Mouse (Mus musculus): ENCODE data around the gene Arf3. TPM values are rescaled to one million over a fixed set of nuclear protein-coding genes. Genes with fewer than 3 reads are reported as not detected.

Arf3 gene
- polyA plus RNA-seq (2015; fragmentation: Illumina TruSeq; extraction: RNeasy Lipid Tissue Mini Kit (QIAGEN cat#74804); ENCODE audit: insufficient read depth, low replicate concordance): 82.2 TPM

DNA sequence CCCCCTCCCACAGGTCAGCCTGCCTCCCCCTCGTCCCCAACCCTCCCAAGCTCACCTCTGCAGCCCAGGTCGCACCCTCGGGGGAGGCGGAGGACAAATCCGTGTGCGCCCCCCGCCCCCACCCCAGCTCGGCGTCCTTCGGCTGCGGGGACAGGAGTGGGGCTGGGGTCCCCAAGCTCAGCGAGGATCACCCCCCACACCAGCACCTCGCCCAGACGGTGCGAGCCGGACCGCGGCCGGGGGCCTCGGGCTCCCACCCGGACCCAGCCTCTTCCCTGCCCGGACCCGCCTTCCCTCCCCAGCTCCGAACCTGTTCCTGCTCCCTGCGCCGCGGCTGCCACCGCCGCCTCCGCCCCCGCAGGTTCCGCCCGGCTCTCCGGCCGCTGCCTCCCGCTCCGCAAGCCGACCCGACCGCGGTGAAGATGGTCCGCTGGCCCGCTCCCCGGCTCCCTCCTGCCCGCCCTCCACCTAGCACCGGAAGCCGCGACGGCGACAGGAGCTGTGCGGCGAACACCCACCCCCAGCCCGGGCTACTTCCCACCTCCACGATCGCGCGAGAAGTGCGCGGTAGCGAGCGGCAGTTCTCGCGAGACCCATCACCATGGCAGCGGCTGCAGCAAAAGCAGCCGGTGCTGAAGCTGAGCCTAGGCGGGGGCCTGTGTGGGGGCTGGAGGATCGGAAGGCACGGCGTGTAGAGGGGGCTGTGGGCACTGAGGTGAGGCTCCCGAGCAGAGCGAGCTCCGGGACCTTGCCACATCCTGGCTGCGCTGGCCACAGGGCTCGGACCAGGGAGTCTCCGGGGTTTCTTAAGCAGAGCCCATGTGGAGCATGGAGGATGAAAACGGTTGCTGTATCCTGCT is at the start of gene Arf3:
Arf3 (minus strand) TSS at position 545 of the 860 bp plus-strand sequence.

DNA sequence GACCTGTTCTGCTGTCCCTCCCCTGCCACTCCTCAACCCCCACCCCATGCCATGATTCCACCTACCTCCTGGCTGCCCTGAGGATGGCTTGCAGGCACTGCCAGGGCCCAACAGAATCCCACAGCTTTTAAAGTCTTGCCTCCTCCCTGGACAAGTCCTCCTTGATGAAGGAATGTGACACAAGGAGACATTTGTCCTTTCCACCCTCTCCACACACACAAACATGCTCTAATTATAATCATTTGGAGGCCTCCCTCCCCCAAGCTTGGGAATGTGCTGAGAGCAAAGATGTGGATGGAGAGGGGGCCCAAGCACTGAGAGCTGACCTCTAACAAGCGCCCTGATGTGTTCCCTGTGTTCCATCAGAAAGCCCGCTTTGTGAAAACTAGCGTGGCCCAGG is 46.4 kb upstream of the Arf3 start, which contains the start of gene Ddn:
Ddn (minus strand) TSS at position 101 of the 400 bp plus-strand sequence.

GRCm38 (mm10) chr15:98789661-98790535 is 26.9 kb upstream of the Arf3 start, which contains the start of gene Wnt1:
Gene Wnt1 (plus strand): TSS chr15:98789857.

GRCm38 (mm10) chr15:98777762-98778161 is 14.7 kb upstream of the Arf3 start, which contains the start of gene Wnt10b:
Gene Wnt10b (minus strand): TSS chr15:98778150.

GRCm38 (mm10) chr15:98727443-98728321 is 35.3 kb downstream of the Arf3 start, which contains the start of gene Fkbp11:
Gene Fkbp11 (minus strand): TSS chr15:98728198.

DNA sequence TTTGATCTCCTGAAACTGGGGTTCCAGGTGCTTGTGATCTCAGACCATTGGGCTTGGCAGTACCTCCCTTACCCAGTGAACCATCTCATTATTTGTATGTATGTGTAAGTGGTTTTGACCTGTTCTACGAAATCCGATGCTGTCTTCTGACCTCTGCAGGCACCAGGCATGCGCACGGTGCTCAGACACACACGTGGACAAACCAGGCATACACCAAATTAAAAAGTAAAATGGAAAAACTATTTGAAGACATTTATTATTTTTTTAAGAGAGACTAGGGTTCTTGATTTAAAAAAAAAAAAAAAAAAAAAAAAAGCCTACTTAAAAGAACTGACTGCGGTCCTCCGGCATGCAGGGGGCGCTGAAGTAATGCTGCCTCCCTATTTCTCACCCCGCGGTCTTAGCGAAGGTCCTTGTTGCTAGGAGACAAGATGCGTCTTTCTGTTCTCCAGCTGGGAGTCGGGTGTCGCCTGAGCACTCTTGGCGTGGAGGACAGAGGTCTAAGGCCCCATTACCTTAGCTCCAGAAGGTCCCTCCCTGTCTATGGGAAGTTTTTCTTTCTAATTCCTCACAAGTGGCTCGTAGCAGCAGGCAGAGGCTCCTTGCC is 55.1 kb downstream of the Arf3 start, which contains the start of gene Ccdc65:
Ccdc65 (plus strand) TSS at position 442 of the 607 bp plus-strand sequence.

Other genes starting within 250 kb of the Arf3 start
- 76.0 TPM for gene Kansl2, start 228.9 kb downstream of the Arf3 start, polyA plus RNA-seq (2015; fragmentation: Illumina TruSeq; extraction: RNeasy Lipid Tissue Mini Kit (QIAGEN cat#74804); ENCODE audit: insufficient read depth, low replicate concordance)
- gene Ccnt1, start 192.3 kb downstream of the Arf3 start, polyA plus RNA-seq (2015; fragmentation: Illumina TruSeq; extraction: RNeasy Lipid Tissue Mini Kit (QIAGEN cat#74804); ENCODE audit: insufficient read depth, low replicate concordance): 72.8 TPM
- not detected for gene 4930415O20Rik, start 192.2 kb downstream of the Arf3 start, polyA plus RNA-seq (2015; fragmentation: Illumina TruSeq; extraction: RNeasy Lipid Tissue Mini Kit (QIAGEN cat#74804); ENCODE audit: insufficient read depth, low replicate concordance)
- gene Adcy6, start 153.1 kb downstream of the Arf3 start, polyA plus RNA-seq (2015; fragmentation: Illumina TruSeq; extraction: RNeasy Lipid Tissue Mini Kit (QIAGEN cat#74804); ENCODE audit: insufficient read depth, low replicate concordance): 13.1 TPM
- gene Cacnb3, start 132.4 kb downstream of the Arf3 start, polyA plus RNA-seq (2015; fragmentation: Illumina TruSeq; extraction: RNeasy Lipid Tissue Mini Kit (QIAGEN cat#74804); ENCODE audit: insufficient read depth, low replicate concordance): 7.6 TPM
- gene Ddx23, start 100.3 kb downstream of the Arf3 start, polyA plus RNA-seq (2015; fragmentation: Illumina TruSeq; extraction: RNeasy Lipid Tissue Mini Kit (QIAGEN cat#74804); ENCODE audit: insufficient read depth, low replicate concordance): 48.5 TPM
- gene Rnd1, start 85.8 kb downstream of the Arf3 start, polyA plus RNA-seq (2015; fragmentation: Illumina TruSeq; extraction: RNeasy Lipid Tissue Mini Kit (QIAGEN cat#74804); ENCODE audit: insufficient read depth, low replicate concordance): 2.7 TPM
- not detected for gene Ccdc65, start 55.0 kb downstream of the Arf3 start, polyA plus RNA-seq (2015; fragmentation: Illumina TruSeq; extraction: RNeasy Lipid Tissue Mini Kit (QIAGEN cat#74804); ENCODE audit: insufficient read depth, low replicate concordance)
- gene Fkbp11, start 35.0 kb downstream of the Arf3 start, polyA plus RNA-seq (2015; fragmentation: Illumina TruSeq; extraction: RNeasy Lipid Tissue Mini Kit (QIAGEN cat#74804); ENCODE audit: insufficient read depth, low replicate concordance): 4.8 TPM
- 0.59 TPM for gene Wnt10b, start 14.9 kb upstream of the Arf3 start, polyA plus RNA-seq (2015; fragmentation: Illumina TruSeq; extraction: RNeasy Lipid Tissue Mini Kit (QIAGEN cat#74804); ENCODE audit: insufficient read depth, low replicate concordance)
- not detected for gene Wnt1, start 26.6 kb upstream of the Arf3 start, polyA plus RNA-seq (2015; fragmentation: Illumina TruSeq; extraction: RNeasy Lipid Tissue Mini Kit (QIAGEN cat#74804); ENCODE audit: insufficient read depth, low replicate concordance)
- 0.06 TPM for gene Ddn, start 46.3 kb upstream of the Arf3 start, polyA plus RNA-seq (2015; fragmentation: Illumina TruSeq; extraction: RNeasy Lipid Tissue Mini Kit (QIAGEN cat#74804); ENCODE audit: insufficient read depth, low replicate concordance)
- 104 TPM for gene Prkag1, start 68.3 kb upstream of the Arf3 start, polyA plus RNA-seq (2015; fragmentation: Illumina TruSeq; extraction: RNeasy Lipid Tissue Mini Kit (QIAGEN cat#74804); ENCODE audit: insufficient read depth, low replicate concordance)
- gene Kmt2d, start 108.0 kb upstream of the Arf3 start, polyA plus RNA-seq (2015; fragmentation: Illumina TruSeq; extraction: RNeasy Lipid Tissue Mini Kit (QIAGEN cat#74804); ENCODE audit: insufficient read depth, low replicate concordance): 76.8 TPM
- 18.7 TPM for gene Rhebl1, start 131.3 kb upstream of the Arf3 start, polyA plus RNA-seq (2015; fragmentation: Illumina TruSeq; extraction: RNeasy Lipid Tissue Mini Kit (QIAGEN cat#74804); ENCODE audit: insufficient read depth, low replicate concordance)
- gene Dhh, start 135.3 kb upstream of the Arf3 start, polyA plus RNA-seq (2015; fragmentation: Illumina TruSeq; extraction: RNeasy Lipid Tissue Mini Kit (QIAGEN cat#74804); ENCODE audit: insufficient read depth, low replicate concordance): 0.55 TPM
- gene Lmbr1l, start 155.0 kb upstream of the Arf3 start, polyA plus RNA-seq (2015; fragmentation: Illumina TruSeq; extraction: RNeasy Lipid Tissue Mini Kit (QIAGEN cat#74804); ENCODE audit: insufficient read depth, low replicate concordance): 64.6 TPM
- gene Tuba1b, start 171.4 kb upstream of the Arf3 start, polyA plus RNA-seq (2015; fragmentation: Illumina TruSeq; extraction: RNeasy Lipid Tissue Mini Kit (QIAGEN cat#74804); ENCODE audit: insufficient read depth, low replicate concordance): 382 TPM
- not detected for gene Gm49450, start 190.3 kb upstream of the Arf3 start, polyA plus RNA-seq (2015; fragmentation: Illumina TruSeq; extraction: RNeasy Lipid Tissue Mini Kit (QIAGEN cat#74804); ENCODE audit: insufficient read depth, low replicate concordance)
- gene Tuba1a, start 190.5 kb upstream of the Arf3 start, polyA plus RNA-seq (2015; fragmentation: Illumina TruSeq; extraction: RNeasy Lipid Tissue Mini Kit (QIAGEN cat#74804); ENCODE audit: insufficient read depth, low replicate concordance): 104 TPM